Mouse (Mus musculus): Measurements from ENCODE around the gene Cdx4.

DNA sequence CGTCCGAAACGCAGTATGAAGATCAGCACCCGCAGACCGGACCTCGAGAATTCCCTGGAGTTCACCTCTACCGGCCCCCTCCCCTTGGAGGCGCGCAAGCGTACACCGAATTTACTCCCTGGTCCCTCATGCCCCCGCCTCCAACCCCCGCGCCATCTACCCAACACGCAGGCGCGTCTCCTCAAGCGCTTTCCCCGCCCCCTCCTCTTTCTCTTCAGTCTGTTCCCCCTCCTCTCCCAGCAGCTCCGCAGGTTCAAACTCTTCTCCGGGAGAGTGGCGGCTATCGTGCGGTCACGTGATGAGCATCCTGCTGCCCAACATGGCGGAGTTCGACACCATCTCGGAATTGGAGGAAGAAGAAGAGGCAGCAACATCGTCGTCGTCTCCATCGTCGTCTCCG is 35.1 kb downstream of the Cdx4 start, which contains the start of gene Chic1:
- TF ChIP-seq CTCF (IDR thresholded peaks at IDR 0.05 in 2 of 3, conservative IDR thresholded peaks at IDR 0.05 in 1 of 3; ENCODE audit: control insufficient read depth in 1 of 3, insufficient read depth in 1 of 3, low read depth in 2 of 3, low read length in 3 of 3, poor library complexity in 1 of 3, severe bottlenecking in 1 of 3) (no peak), POLR2A (IDR thresholded peaks at IDR 0.05; ENCODE audit: control insufficient read depth in 1 of 2, insufficient read depth in 1 of 2, low read depth in 1 of 2, low read length in 2 of 2, poor library complexity in 1 of 2) (no peak), BHLHE40 (IDR thresholded peaks at IDR 0.05; ENCODE audit: borderline replicate concordance, low read depth, low read length) (no peak), TCF12 (IDR thresholded peaks at IDR 0.05; ENCODE audit: low read depth, low read length) (no peak), MAZ (IDR thresholded peaks at IDR 0.05; ENCODE audit: low read depth, low read length) (no peak)

Measured in MEL (cell line).